Mouse (Mus musculus) forebrain, embryonic 15.5 days (tissue): ENCODE data around the gene Xkr7. TPM values are rescaled to one million over a fixed set of nuclear protein-coding genes. Genes with fewer than 3 reads are reported as not detected.

Experiments
- ATAC-seq: fragments of 200-750 bp; cut with Nextera tagmentation; replicated peaks from 2 replicates; pipeline ENCODE4 v1.8.0; 2017; ENCODE audit warnings: mild to moderate bottlenecking, moderate TSS enrichment, moderate library complexity
- H3K27ac ChIP-seq: fragments of 300-500 bp; sonication (generic); replicated peaks from 2 replicates; pipeline ENCODE4 v1.5.1; 2015; ENCODE audit warnings: mild to moderate bottlenecking, inconsistent platforms
- H3K27me3 ChIP-seq: fragments of 300-500 bp; sonication (generic); 2 replicates; pipeline ENCODE4 v1.6.1; 2015; ENCODE audit warnings: inconsistent platforms
- H3K36me3 ChIP-seq: fragments of 300-500 bp; sonication (generic); 2 replicates; pipeline ENCODE4 v1.6.1; 2015; ENCODE audit warnings: mild to moderate bottlenecking, inconsistent platforms
- H3K4me1 ChIP-seq: fragments of 300-500 bp; sonication (generic); 2 replicates; pipeline ENCODE4 v1.6.1; 2015; ENCODE audit warnings: inconsistent platforms
- H3K4me2 ChIP-seq: fragments of 300-500 bp; sonication (generic); replicated peaks from 2 replicates; pipeline ENCODE4 v1.6.1; 2015; ENCODE audit warnings: mild to moderate bottlenecking, inconsistent platforms
- H3K4me3 ChIP-seq: fragments of 300-500 bp; sonication (generic); 2 replicates; pipeline ENCODE4 v1.5.1; 2015; ENCODE audit warnings: mild to moderate bottlenecking, inconsistent platforms
- H3K9ac ChIP-seq: fragments of 300-500 bp; sonication (generic); replicated peaks from 2 replicates; pipeline ENCODE4 v1.6.1; 2015; ENCODE audit warnings: mild to moderate bottlenecking, inconsistent platforms
- H3K9me3 ChIP-seq: fragments of 300-500 bp; sonication (generic); 2 replicates; pipeline ENCODE4 v1.6.1; 2016; ENCODE audit warnings: inconsistent platforms
- WGBS: fragments of 180-500 bp; shearing (Covaris S2); methylation state at CpG from one replicate; pipeline ENCODE4 v1.1.7; 2015; ENCODE audit warnings: mixed read lengths; 5-methylcytosine and 5-hydroxymethylcytosine counted together
- polyA plus RNA-seq: library from polyadenylated mRNA; unstranded; fragments of >200 nt; fragmentation: Nextera tagmentation; extraction: Ambion mirVana; gene quantifications from 2 replicates; pipeline ENCODE4 v1.2.1, GENCODE M21; 2015

Xkr7 gene
- polyA plus RNA-seq, 1 experiment from 2014 or later: 2.0 TPM

- no peak overlapping the region for H3K27ac ChIP-seq
- no peaks in the 10 kb centered on the region for H3K27me3 ChIP-seq
- no peaks in the 10 kb centered on the region for H3K9me3 ChIP-seq
- ATAC-seq: no peak
- H3K36me3 ChIP-seq: no peaks in the 10 kb centered on the region; the same call in 1 of the 2 replicates
- H3K4me1 ChIP-seq: peaks cover 9% of the 10 kb centered on the region
- H3K4me3 ChIP-seq: no peak overlapping the region
- no peak overlapping the region for H3K9ac ChIP-seq
- 88% methylated on average over 7 of the region's 7 CpGs for WGBS
- H3K4me2 ChIP-seq: no peak overlapping the region
These were observed 28.6 kb downstream of the Xkr7 start for GRCm38 (mm10) chr2:153060216-153060615.

GRCm38 (mm10) chr2:153063394-153063793 is 31.7 kb downstream of the Xkr7 start:
- peak overlapping the region; percentile 57 for H3K27ac ChIP-seq
- H3K9me3 ChIP-seq: no peaks in the 10 kb centered on the region
- H3K27me3 ChIP-seq: peaks cover 9% of the 10 kb centered on the region
- no peak overlapping the region for H3K9ac ChIP-seq
- no peaks in the 10 kb centered on the region; the same call in 1 of the 2 replicates for H3K36me3 ChIP-seq
- H3K4me3 ChIP-seq: no peak overlapping the region
- peaks cover 17% of the 10 kb centered on the region for H3K4me1 ChIP-seq
- no peak overlapping the region for H3K4me2 ChIP-seq
- ATAC-seq: 0 out of 2 replicates have a peak, but pooled peaks have one; percentile 29
- 43% methylated on average over 3 of the region's 3 CpGs for WGBS

GRCm38 (mm10) chr2:153064190-153064970 is 32.7 kb downstream of the Xkr7 start:
- H3K4me1 ChIP-seq: peaks cover 22% of the 10 kb centered on the region
- no peak for ATAC-seq
- H3K36me3 ChIP-seq: no peaks in the 10 kb centered on the region; the same call in 1 of the 2 replicates
- H3K4me3 ChIP-seq: no peak overlapping the region
- WGBS: 77% methylated on average over 9 of the region's 9 CpGs
- H3K9me3 ChIP-seq: no peaks in the 10 kb centered on the region
- no peak overlapping the region for H3K4me2 ChIP-seq
- H3K27ac ChIP-seq: 0 out of 2 replicates have a peak overlapping the region, but pooled peaks have one; percentile 57
- H3K9ac ChIP-seq: no peak overlapping the region
- peaks cover 12% of the 10 kb centered on the region for H3K27me3 ChIP-seq

GRCm38 (mm10) chr2:153065747-153066508 is 34.3 kb downstream of the Xkr7 start, which contains the start of gene Ccm2l:
Gene Ccm2l, plus strand, starts transcription at chr2:153065955.
- no peak within 1 kb of the TSS for H3K4me2 ChIP-seq
- no peak within 1 kb of the TSS for H3K27ac ChIP-seq
- H3K4me1 ChIP-seq: peaks cover 25% of the 10 kb centered on the region
- no peak for ATAC-seq
- 55% methylated on average over 12 of the region's 12 CpGs for WGBS
- H3K9ac ChIP-seq: no peak within 1 kb of the TSS
- H3K36me3 ChIP-seq: no peaks in the 10 kb centered on the region
- H3K4me3 ChIP-seq: no peak within 1 kb of the TSS
- H3K27me3 ChIP-seq: peaks cover 27% of the 10 kb centered on the region
- no peaks in the 10 kb centered on the region for H3K9me3 ChIP-seq

- Histone ChIP-seq H3K27me3 (peaks cover 36% of the 10 kb centered on the region), H3K9ac (no peak overlapping the region), H3K4me1 (peaks cover 33% of the 10 kb centered on the region), H3K36me3 (no peaks in the 10 kb centered on the region), H3K27ac (no peak overlapping the region), H3K9me3 (no peaks in the 10 kb centered on the region), H3K4me2 (no peak overlapping the region), H3K4me3 (no peak overlapping the region)
- WGBS: 48% methylated on average over 6 of the region's 6 CpGs
- ATAC-seq: no peak
These were observed 35.3 kb downstream of the Xkr7 start for GRCm38 (mm10) chr2:153066991-153067390.

GRCm38 (mm10) chr2:153070762-153071490 is 39.3 kb downstream of the Xkr7 start:
- Histone ChIP-seq H3K27ac (no peak overlapping the region), H3K9ac (no peak overlapping the region), H3K36me3 (no peaks in the 10 kb centered on the region), H3K9me3 (no peaks in the 10 kb centered on the region), H3K4me3 (no peak overlapping the region; the same call in 1 of the 2 replicates), H3K27me3 (peaks cover 49% of the 10 kb centered on the region), H3K4me1 (peaks cover 25% of the 10 kb centered on the region), H3K4me2 (no peak overlapping the region; the same call in 1 of the 2 replicates)
- no peak for ATAC-seq
- 7% methylated on average over 23 of the region's 23 CpGs for WGBS

- no peaks in the 10 kb centered on the region for H3K9me3 ChIP-seq
- peaks cover 25% of the 10 kb centered on the region for H3K4me1 ChIP-seq
- no peak overlapping the region for H3K27ac ChIP-seq
- ATAC-seq: peak; percentile 51
- H3K4me2 ChIP-seq: peak overlapping the region; percentile 50
- H3K36me3 ChIP-seq: no peaks in the 10 kb centered on the region
- peak overlapping the region; percentile 33 for H3K4me3 ChIP-seq
- H3K27me3 ChIP-seq: peaks cover 47% of the 10 kb centered on the region
- 4% methylated on average over 59 of the region's 67 CpGs for WGBS
- peak overlapping the region; percentile 29 for H3K9ac ChIP-seq
These were observed 40.0 kb downstream of the Xkr7 start for GRCm38 (mm10) chr2:153071491-153072184.

GRCm38 (mm10) chr2:153074651-153075050 is 43.0 kb downstream of the Xkr7 start:
- 89% methylated on average over 10 of the region's 10 CpGs for WGBS
- peaks cover 35% of the 10 kb centered on the region for H3K27me3 ChIP-seq

GRCm38 (mm10) chr2:153075961-153076360 is 44.3 kb downstream of the Xkr7 start:
- no peak overlapping the region for H3K4me2 ChIP-seq
- no peak overlapping the region for H3K27ac ChIP-seq
- H3K9me3 ChIP-seq: no peaks in the 10 kb centered on the region
- H3K27me3 ChIP-seq: peaks cover 22% of the 10 kb centered on the region
- H3K9ac ChIP-seq: no peak overlapping the region
- H3K4me3 ChIP-seq: no peak overlapping the region
- ATAC-seq: no peak
- peaks cover 9% of the 10 kb centered on the region for H3K4me1 ChIP-seq
- H3K36me3 ChIP-seq: no peaks in the 10 kb centered on the region
- 79% methylated on average over 2 of the region's 2 CpGs for WGBS

More at GRCm38 (mm10) chr2:153074651-153075050, 43.0 kb downstream of the Xkr7 start:
- H3K4me3 ChIP-seq: no peak overlapping the region
- no peak overlapping the region for H3K4me2 ChIP-seq
- H3K9ac ChIP-seq: no peak overlapping the region
- no peak overlapping the region for H3K27ac ChIP-seq
- no peak for ATAC-seq
- no peaks in the 10 kb centered on the region for H3K36me3 ChIP-seq
- H3K9me3 ChIP-seq: no peaks in the 10 kb centered on the region
- H3K4me1 ChIP-seq: peaks cover 12% of the 10 kb centered on the region

- Histone ChIP-seq H3K9me3 (no peaks in the 10 kb centered on the region), H3K4me2 (no peak overlapping the region), H3K4me3 (no peak overlapping the region), H3K9ac (no peak overlapping the region), H3K27me3 (no peaks in the 10 kb centered on the region), H3K4me1 (no peaks in the 10 kb centered on the region), H3K27ac (no peak overlapping the region), H3K36me3 (no peaks in the 10 kb centered on the region)
- 37% methylated on average over 32 of the region's 32 CpGs for WGBS
- no peak for ATAC-seq
These were observed 49.3 kb downstream of the Xkr7 start for GRCm38 (mm10) chr2:153080841-153081523.

- Histone ChIP-seq H3K4me3 (no peak overlapping the region), H3K27me3 (no peaks in the 10 kb centered on the region), H3K27ac (no peak overlapping the region), H3K9me3 (no peaks in the 10 kb centered on the region), H3K9ac (no peak overlapping the region), H3K36me3 (no peaks in the 10 kb centered on the region), H3K4me2 (no peak overlapping the region), H3K4me1 (no peaks in the 10 kb centered on the region)
- no peak for ATAC-seq
- WGBS: 85% methylated on average over 6 of the region's 6 CpGs
These were observed 50.2 kb downstream of the Xkr7 start for GRCm38 (mm10) chr2:153081866-153082265.
